23 mouse cellular contexts compared by ENCODE assay signal in the genomic region with DNA sequence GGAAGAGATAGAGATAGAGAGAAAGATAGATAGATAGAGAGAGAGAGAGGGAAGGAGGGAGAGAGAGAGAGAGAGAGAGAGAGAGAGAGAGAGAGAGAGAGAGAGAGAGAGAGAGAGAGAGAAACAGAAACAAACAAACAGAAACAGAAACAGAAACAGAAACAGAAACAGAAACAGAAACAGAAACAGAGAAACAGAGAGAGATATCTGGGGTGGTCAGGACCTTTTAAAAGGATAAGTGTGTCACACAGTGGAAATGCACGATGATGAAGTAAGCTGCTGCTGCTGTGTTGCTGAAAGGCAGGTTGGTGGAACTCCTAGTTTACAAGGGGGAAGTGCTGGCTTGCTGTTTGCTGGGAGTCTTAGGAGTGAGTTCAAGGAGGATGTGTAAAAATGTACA.
DNase-seq lines count a peak whose midpoint lies in the region; ATAC-seq and TF ChIP-seq lines count a peak whose summit lies in the region.
"Had no signal": no experiment of that assay in that cellular context is flagged by ENCODE, and none has a peak within 500 bp of the region (broad histone marks: within the 10 kb centered on the region; RNA-seq: fewer than 3 reads in every experiment).

No protein-coding gene starts in this region.

- no peaks in the 10 kb centered on the region for H3K9me3 ChIP-seq in megakaryocyte, embryonic 14.5 days
- no peaks in the 10 kb centered on the region for H3K9me3 ChIP-seq in midbrain, embryonic 11.5 days (ENCODE audit: control insufficient read depth, low read length)
- no peaks in the 10 kb centered on the region for H3K9me3 ChIP-seq in midbrain, embryonic 15.5 days
- no peaks in the 10 kb centered on the region for H3K9me3 ChIP-seq in CH12.LX (replicated peaks; ENCODE audit: low read length)
- no peaks in the 10 kb centered on the region for H3K9me3 ChIP-seq in MEL (replicated peaks; ENCODE audit: insufficient read depth, low read length)
- H3K9me3 ChIP-seq: G1E had no signal

- no peaks in the 10 kb centered on the region for H3K27me3 ChIP-seq in megakaryocyte, embryonic 14.5 days (replicated peaks)
- H3K27me3 ChIP-seq in midbrain, embryonic 11.5 days (ENCODE audit: control insufficient read depth, insufficient read depth, low read length): no peaks in the 10 kb centered on the region
- H3K27me3 ChIP-seq in midbrain, embryonic 15.5 days (replicated peaks): no peaks in the 10 kb centered on the region
- no peaks in the 10 kb centered on the region for H3K27me3 ChIP-seq in CH12.LX (replicated peaks)
- no peaks in the 10 kb centered on the region for H3K27me3 ChIP-seq in MEL (ENCODE audit: control insufficient read depth in 1 of 2, insufficient read depth in 2 of 2, low read length in 2 of 2)

- H3K4me3 ChIP-seq in megakaryocyte, embryonic 14.5 days (replicated peaks): peak overlapping the region; percentile 60
- no peak overlapping the region for H3K4me3 ChIP-seq in midbrain, embryonic 11.5 days (ENCODE audit: low read depth, low read length)
- no peak overlapping the region for H3K4me3 ChIP-seq in midbrain, embryonic 15.5 days
- H3K4me3 ChIP-seq in CH12.LX (replicated peaks in 1 of 3; ENCODE audit: low read depth in 2 of 3, low read length in 2 of 3, poor library complexity in 1 of 3): peak overlapping the region in 1 of 3 experiments; percentile 1
- H3K4me3 ChIP-seq in MEL (ENCODE audit: control insufficient read depth in 1 of 2, insufficient read depth in 1 of 2, low read depth in 2 of 2, low read length in 2 of 2): peak overlapping the region; percentile 8 to 36

- no peak for ATAC-seq in megakaryocyte, adult 5-6 weeks (ENCODE audit: poor library complexity, severe bottlenecking)
- no peak for ATAC-seq in midbrain, embryonic 11.5 days (ENCODE audit: low FRiP score)
- ATAC-seq in midbrain, embryonic 15.5 days (replicated peaks): no peak
- ATAC-seq: activated CD4-positive, CD25-positive, alpha-beta regulatory T cell, adult 4 months; CD4-positive, CD25-positive, alpha-beta regulatory T cell, adult 4 months; Patski had no signal

- dilution Hi-C loops in CH12.LX (cut with MboI; ENCODE audit: extremely low pct_ligation_motif_present, extremely low pct_unique_long_range_greater_than_20kb, low sequenced_read_pairs): no loop called here

- no peak overlapping the region for H3K9ac ChIP-seq in midbrain, embryonic 11.5 days (ENCODE audit: low read length)
- H3K9ac ChIP-seq in midbrain, embryonic 15.5 days: no peak overlapping the region
- H3K9ac ChIP-seq in CH12.LX (ENCODE audit: insufficient read depth, low read depth) (no peak overlapping the region), MEL (ENCODE audit: control insufficient read depth, low read depth, low read length, poor library complexity, severe bottlenecking) (no peak overlapping the region)

- H3K4me2 ChIP-seq in midbrain, embryonic 11.5 days: no peak overlapping the region
- H3K4me2 ChIP-seq in midbrain, embryonic 15.5 days: no peak overlapping the region
- H3K4me2 ChIP-seq in CH12.LX (ENCODE audit: insufficient read depth, low read depth, poor library complexity, severe bottlenecking): peak overlapping the region; percentile 93

- no peaks in the 10 kb centered on the region for H3K4me1 ChIP-seq in megakaryocyte, embryonic 14.5 days
- no peaks in the 10 kb centered on the region for H3K4me1 ChIP-seq in midbrain, embryonic 11.5 days (ENCODE audit: control insufficient read depth, insufficient read depth, low read length)
- no peaks in the 10 kb centered on the region for H3K4me1 ChIP-seq in midbrain, embryonic 15.5 days
- H3K4me1 ChIP-seq in CH12.LX (ENCODE audit: control insufficient read depth in 1 of 2, insufficient read depth in 2 of 2) (peaks cover 4% of the 10 kb centered on the region in 2 experiments; a peak in 2 of 4 replicates), MEL (ENCODE audit: control insufficient read depth in 1 of 2, insufficient read depth in 2 of 2, low read length in 2 of 2) (peaks cover 0 to 4% of the 10 kb centered on the region in 2 experiments; a peak in 1 of 4 replicates)

- TF ChIP-seq EP300 in CH12.LX (IDR thresholded peaks at IDR 0.05; ENCODE audit: low read length): peak; percentile 36
- TF ChIP-seq EP300 in MEL (IDR thresholded peaks at IDR 0.05; ENCODE audit: low read depth in 1 of 2, low read length in 2 of 2): no peak

- H3K36me3 ChIP-seq in megakaryocyte, embryonic 14.5 days (replicated peaks; ENCODE audit: low read length): no peaks in the 10 kb centered on the region
- no peaks in the 10 kb centered on the region for H3K36me3 ChIP-seq in midbrain, embryonic 11.5 days (ENCODE audit: control insufficient read depth, insufficient read depth, low read length)
- no peaks in the 10 kb centered on the region for H3K36me3 ChIP-seq in midbrain, embryonic 15.5 days (replicated peaks)
- no peaks in the 10 kb centered on the region for H3K36me3 ChIP-seq in CH12.LX (replicated peaks in 1 of 2; ENCODE audit: control insufficient read depth in 1 of 2, insufficient read depth in 1 of 2, low read length in 1 of 2)
- no peaks in the 10 kb centered on the region for H3K36me3 ChIP-seq in MEL (ENCODE audit: control insufficient read depth in 1 of 2, insufficient read depth in 2 of 2, low read length in 2 of 2)
- H3K36me3 ChIP-seq: G1E had no signal

- H3K27ac ChIP-seq in midbrain, embryonic 11.5 days (ENCODE audit: low read depth, low read length): no peak overlapping the region
- no peak overlapping the region for H3K27ac ChIP-seq in midbrain, embryonic 15.5 days
- H3K27ac ChIP-seq in CH12.LX (ENCODE audit: insufficient read depth, low read depth) (no peak overlapping the region), MEL (ENCODE audit: control insufficient read depth, low read depth, low read length) (no peak overlapping the region)

- TF ChIP-seq POLR2A in CH12.LX (IDR thresholded peaks at IDR 0.05; ENCODE audit: low read depth, low read length) (no peak), MEL (IDR thresholded peaks at IDR 0.05; ENCODE audit: control insufficient read depth in 1 of 2, insufficient read depth in 1 of 2, low read depth in 1 of 2, low read length in 2 of 2, poor library complexity in 1 of 2) (no peak)

- 86% methylated on average over 1 of the region's 1 CpGs for WGBS in midbrain, embryonic 11.5 days
- 76% methylated on average over 1 of the region's 1 CpGs for WGBS in midbrain, embryonic 15.5 days

- TF ChIP-seq RAD21 in CH12.LX (IDR thresholded peaks at IDR 0.05; ENCODE audit: low read depth, low read length) (no peak), MEL (IDR thresholded peaks at IDR 0.05; ENCODE audit: low read depth, low read length) (no peak)

- DNase-seq in midbrain, embryonic 11.5 days (ENCODE audit: low spot score, missing footprints): peak; percentile 37
- DNase-seq in CH12.LX (ENCODE audit: extremely low read depth) (peak; percentile 11), MEL (ENCODE audit: low read depth, low spot score) (peak; percentile 34)
- DNase-seq in adrenal gland, postnatal 36 days: no peak
- DNase-seq in embryo, embryonic 11 days: no peak
- DNase-seq: adrenal gland, adult 2 months; adrenal gland, adult 8-10 months; adrenal gland, postnatal 10 days; adrenal gland, postnatal 14 days; adrenal gland, postnatal 25 days; B cell, adult 2 months; cerebellum, adult 11 months; cerebellum, adult 11-12 months; cerebellum, adult 18-20 months; cerebellum, adult 2 months; cerebellum, adult 8-10 months had no signal

- in situ Hi-C loops in CH12.LX (cut with MboI; ENCODE audit: low pct_ligation_motif_present, low pct_unique_long_range_greater_than_20kb, low sequenced_read_pairs): no loop called here

- TF ChIP-seq CTCF in CH12.LX (conservative IDR thresholded peaks at IDR 0.05 in 1 of 2, IDR thresholded peaks at IDR 0.05 in 1 of 2; ENCODE audit: low read depth in 2 of 2, low read length in 2 of 2): no peak
- TF ChIP-seq CTCF in MEL (IDR thresholded peaks at IDR 0.05 in 2 of 3, conservative IDR thresholded peaks at IDR 0.05 in 1 of 3; ENCODE audit: control insufficient read depth in 1 of 3, insufficient read depth in 1 of 3, low read depth in 2 of 3, low read length in 3 of 3, poor library complexity in 1 of 3, severe bottlenecking in 1 of 3): no peak

- H3K79me2 ChIP-seq in CH12.LX (replicated peaks; ENCODE audit: control insufficient read depth, extremely low read depth, insufficient read depth, poor library complexity, severe bottlenecking): no peaks in the 10 kb centered on the region
- no peaks in the 10 kb centered on the region for H3K79me2 ChIP-seq in MEL (ENCODE audit: control insufficient read depth, insufficient read depth, low read length, poor library complexity)

TF ChIP-seq in CH12.LX, 34 proteins besides CTCF, POLR2A, EP300 and RAD21:
- TF ChIP-seq IRF4 (IDR thresholded peaks at IDR 0.05; ENCODE audit: low read depth, low read length) (peak; percentile 57), GABPA (IDR thresholded peaks at IDR 0.05; ENCODE audit: insufficient replicate concordance, low read depth, low read length) (no peak), ETS1 (conservative IDR thresholded peaks at IDR 0.05; ENCODE audit: low read depth, low read length) (peak; percentile 92)

TF ChIP-seq in MEL, 35 proteins besides CTCF, POLR2A, EP300 and RAD21 (continues in another document):
- TF ChIP-seq SMC3 (IDR thresholded peaks at IDR 0.05; ENCODE audit: low read depth, low read length) (no peak), USF1 (IDR thresholded peaks at IDR 0.05; ENCODE audit: low read depth, low read length) (no peak), JUND (IDR thresholded peaks at IDR 0.05; ENCODE audit: low read depth, low read length) (no peak), E2F4 (IDR thresholded peaks at IDR 0.05; ENCODE audit: borderline replicate concordance, low read depth, low read length) (no peak), MYB (IDR thresholded peaks at IDR 0.05; ENCODE audit: low read depth, low read length) (no peak), MAX (IDR thresholded peaks at IDR 0.05; ENCODE audit: low read length) (no peak), MAFK (IDR thresholded peaks at IDR 0.05; ENCODE audit: borderline replicate concordance, low read depth, low read length) (no peak), ETS1 (IDR thresholded peaks at IDR 0.05; ENCODE audit: low read depth, low read length) (no peak), TAL1 (IDR thresholded peaks at IDR 0.05; ENCODE audit: low read length) (no peak), CHD2 (IDR thresholded peaks at IDR 0.05; ENCODE audit: low read length) (no peak), ZC3H11A (IDR thresholded peaks at IDR 0.05; ENCODE audit: low read depth, low read length) (no peak), MXI1 (IDR thresholded peaks at IDR 0.05; ENCODE audit: low read depth, low read length) (no peak), USF2 (IDR thresholded peaks at IDR 0.05; ENCODE audit: borderline replicate concordance in 1 of 2, insufficient read depth in 1 of 2, low read depth in 1 of 2, low read length in 2 of 2) (no peak), TBP (IDR thresholded peaks at IDR 0.05; ENCODE audit: low read depth, low read length) (no peak), ZMIZ1 (IDR thresholded peaks at IDR 0.05; ENCODE audit: low read depth, low read length) (no peak), POLR2AphosphoS2 (IDR thresholded peaks at IDR 0.05; ENCODE audit: low read length) (no peak), UBTF (IDR thresholded peaks at IDR 0.05; ENCODE audit: borderline replicate concordance, insufficient read depth, low read depth, low read length) (no peak)

Comparison
In these comparisons a context has a peak if more than half of its experiments do, and no peak if none do; other contexts are left out.
1. H3K4me3 ChIP-seq: peak in megakaryocyte, embryonic 14.5 days (single experiment) and MEL (2 of 2); none in midbrain, embryonic 11.5 days (single experiment) and midbrain, embryonic 15.5 days (single experiment).
2. DNase-seq: peak in midbrain, embryonic 11.5 days (single experiment), CH12.LX (single experiment) and MEL (single experiment); none in adrenal gland, postnatal 36 days (0 of 2) and embryo, embryonic 11 days (single experiment).